Mouse (Mus musculus): ENCODE data around the gene Lpin1.

Gene Lpin1

GRCm38 (mm10) chr12:16619453-16619852, 8.7 kb upstream of the Lpin1 start:
- DNase-seq (ENCODE audit: low read depth, low spot score) = no peak

- peak; percentile 71 for DNase-seq (ENCODE audit: low read depth, low spot score)
These were observed 7.9 kb upstream of the Lpin1 start for GRCm38 (mm10) chr12:16618512-16619274.

- no peak for DNase-seq (ENCODE audit: low read depth, low spot score)
These were observed 5.0 kb upstream of the Lpin1 start for GRCm38 (mm10) chr12:16615738-16616137.

DNA sequence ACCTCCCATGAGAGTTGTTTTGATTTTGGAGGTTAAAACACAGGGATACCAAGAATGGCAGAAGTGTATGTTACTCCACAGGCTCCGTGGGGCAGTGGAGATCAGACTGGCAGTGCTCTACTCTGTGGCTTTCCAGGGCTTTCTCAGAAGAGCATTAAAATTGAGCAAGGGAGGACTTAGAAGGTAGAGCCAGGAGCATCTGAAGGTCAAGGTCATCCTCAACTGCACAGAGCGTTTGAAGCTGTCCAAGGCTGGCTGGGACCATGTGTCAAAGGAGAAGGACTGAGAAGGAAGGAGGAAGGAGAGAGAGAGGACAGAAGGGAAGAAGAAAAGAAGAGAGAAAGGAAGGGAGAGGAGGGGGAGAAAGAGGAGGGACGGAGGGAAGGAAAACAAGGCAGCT, 3.8 kb upstream of the Lpin1 start:
- no peak for DNase-seq (ENCODE audit: low read depth, low spot score)

GRCm38 (mm10) chr12:16605624-16606023, 5.1 kb downstream of the Lpin1 start:
- no peak for DNase-seq (ENCODE audit: low read depth, low spot score)

DNA sequence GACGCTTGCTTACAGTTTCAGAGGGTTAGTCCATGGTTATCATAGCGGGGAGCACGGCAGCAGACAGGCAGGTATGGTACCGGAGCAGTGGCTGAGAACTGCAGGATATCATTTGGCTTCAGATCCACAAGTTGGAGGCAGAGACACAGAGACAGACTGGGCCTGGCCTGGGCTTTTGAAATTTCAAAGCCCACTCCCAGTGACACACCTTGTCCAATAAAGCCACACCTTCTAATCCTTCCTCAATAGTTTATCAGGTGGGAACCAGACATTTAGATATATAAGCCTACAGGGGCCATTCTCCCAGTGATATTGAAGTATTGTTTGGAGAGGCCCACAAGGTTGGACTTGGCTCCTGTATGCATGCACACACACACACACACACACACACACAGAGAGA, 8.5 kb downstream of the Lpin1 start:
- no peak for DNase-seq (ENCODE audit: low read depth, low spot score)

DNA sequence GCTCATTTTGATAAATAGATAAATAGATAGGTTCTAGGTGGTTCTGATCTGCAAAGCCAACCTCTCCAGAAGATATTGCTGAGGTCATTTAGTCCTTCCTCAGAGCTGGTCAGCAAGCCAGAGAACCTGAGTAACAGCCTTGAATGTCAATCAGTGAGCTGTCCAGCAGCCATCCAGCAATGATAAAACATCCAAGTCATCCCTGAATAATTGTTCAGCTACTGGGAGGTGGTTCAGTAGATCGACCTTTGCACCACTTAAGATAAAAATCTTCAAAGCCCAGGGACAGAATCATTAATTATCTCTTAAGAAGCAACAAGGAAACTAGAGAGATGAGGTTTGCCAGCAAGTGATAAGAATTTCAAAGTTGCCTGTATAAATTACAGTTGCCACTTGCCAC, 10.4 kb downstream of the Lpin1 start:
- DNase-seq (ENCODE audit: low read depth, low spot score) = no peak

DNA sequence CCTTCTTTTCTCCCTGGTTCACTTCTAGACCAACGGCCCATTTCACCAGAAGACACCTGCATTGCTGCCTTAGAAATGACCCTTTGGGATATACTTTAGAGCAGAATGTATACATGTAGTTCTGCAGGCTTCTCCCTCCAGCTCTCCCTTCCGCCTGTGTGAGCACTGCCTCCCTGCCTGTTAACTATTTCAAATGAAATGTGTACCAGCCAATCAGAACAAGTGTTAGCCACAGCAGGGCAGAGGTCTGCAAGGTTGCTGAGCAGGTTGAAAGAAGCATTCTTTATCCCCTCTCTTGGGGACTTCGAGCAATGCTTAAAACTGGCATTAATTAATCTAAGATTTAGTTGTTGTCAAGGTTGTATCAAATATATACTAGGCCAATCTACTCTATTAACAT, 11.4 kb downstream of the Lpin1 start:
- DNase-seq (ENCODE audit: low read depth, low spot score) = no peak

GRCm38 (mm10) chr12:16593761-16594160, 17.0 kb downstream of the Lpin1 start:
- no peak for DNase-seq (ENCODE audit: low read depth, low spot score)

DNA sequence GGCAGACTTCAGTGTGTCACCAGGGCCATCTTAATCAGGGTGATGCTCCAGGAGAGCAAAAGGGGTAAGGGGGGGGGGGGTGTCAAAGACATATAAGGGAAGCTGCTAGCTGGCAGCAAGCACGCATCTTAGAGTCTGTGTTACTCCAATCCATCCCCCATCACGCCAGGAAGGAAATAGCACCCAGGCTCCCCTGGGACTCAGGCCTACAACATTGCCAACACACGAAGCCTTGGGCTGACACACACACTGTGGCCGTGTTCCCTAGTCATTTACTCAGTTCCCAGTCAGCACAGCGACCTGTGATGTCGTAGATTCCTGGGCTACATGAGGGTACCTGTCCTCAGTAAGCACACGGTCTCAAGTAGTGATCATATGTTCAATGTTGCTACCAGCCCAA, 17.8 kb downstream of the Lpin1 start:
- no peak for DNase-seq (ENCODE audit: low read depth, low spot score)

DNA sequence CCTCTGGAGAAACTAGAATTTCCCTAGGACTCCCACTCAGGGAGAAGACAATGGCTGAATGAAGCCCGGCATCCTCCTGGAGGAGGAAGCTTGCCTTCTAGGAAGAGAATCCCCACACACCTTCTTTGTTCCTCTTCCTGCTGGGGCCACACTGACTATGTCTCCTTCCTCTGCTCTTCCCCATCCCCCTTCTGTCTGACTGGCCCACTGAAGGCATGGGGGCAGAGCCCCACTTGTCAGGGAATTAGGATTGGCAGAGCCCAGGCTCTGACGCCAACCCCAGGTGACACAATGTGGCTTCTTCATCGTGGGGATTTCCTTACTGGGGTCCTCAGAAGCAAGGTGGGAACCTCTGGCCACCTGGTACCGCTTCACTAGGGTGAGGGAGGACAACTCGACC, 18.3 kb downstream of the Lpin1 start:
- no peak for DNase-seq (ENCODE audit: low read depth, low spot score)

- DNase-seq (ENCODE audit: low read depth, low spot score) = peak; percentile 89
These were observed 19.1 kb downstream of the Lpin1 start for GRCm38 (mm10) chr12:16591453-16592200.

DNA sequence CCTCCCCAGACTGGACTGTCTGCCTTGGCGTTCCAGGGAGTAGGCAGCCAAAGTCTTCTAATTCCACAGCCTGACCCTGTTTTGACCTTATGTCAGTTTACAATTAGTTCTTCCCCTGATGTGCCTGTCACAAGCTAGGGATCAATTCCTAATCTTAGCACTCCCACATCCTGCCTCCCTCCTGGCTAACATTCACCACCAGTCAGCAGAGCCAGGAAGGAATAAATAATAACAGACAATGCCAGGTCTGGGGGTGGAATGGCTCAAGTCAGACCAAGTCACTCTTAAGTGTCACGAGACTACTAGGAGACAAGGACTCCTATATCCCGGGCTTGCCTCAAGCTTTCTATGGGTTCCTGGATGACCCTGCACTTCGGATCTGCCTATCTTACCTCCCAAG, 20.8 kb downstream of the Lpin1 start:
- no peak for DNase-seq (ENCODE audit: low read depth, low spot score)

- peak; percentile 90 for DNase-seq (ENCODE audit: low read depth, low spot score)
These were observed 21.4 kb downstream of the Lpin1 start for GRCm38 (mm10) chr12:16589204-16589949.

GRCm38 (mm10) chr12:16588396-16589042, 22.2 kb downstream of the Lpin1 start:
- no peak for DNase-seq (ENCODE audit: low read depth, low spot score)

- no peak for DNase-seq (ENCODE audit: low read depth, low spot score)
These were observed 23.0 kb downstream of the Lpin1 start for GRCm38 (mm10) chr12:16587767-16588166.

GRCm38 (mm10) chr12:16587111-16587510, 23.7 kb downstream of the Lpin1 start:
- DNase-seq (ENCODE audit: low read depth, low spot score) = no peak

GRCm38 (mm10) chr12:16584964-16585363, 25.8 kb downstream of the Lpin1 start:
- DNase-seq (ENCODE audit: low read depth, low spot score) = no peak

DNA sequence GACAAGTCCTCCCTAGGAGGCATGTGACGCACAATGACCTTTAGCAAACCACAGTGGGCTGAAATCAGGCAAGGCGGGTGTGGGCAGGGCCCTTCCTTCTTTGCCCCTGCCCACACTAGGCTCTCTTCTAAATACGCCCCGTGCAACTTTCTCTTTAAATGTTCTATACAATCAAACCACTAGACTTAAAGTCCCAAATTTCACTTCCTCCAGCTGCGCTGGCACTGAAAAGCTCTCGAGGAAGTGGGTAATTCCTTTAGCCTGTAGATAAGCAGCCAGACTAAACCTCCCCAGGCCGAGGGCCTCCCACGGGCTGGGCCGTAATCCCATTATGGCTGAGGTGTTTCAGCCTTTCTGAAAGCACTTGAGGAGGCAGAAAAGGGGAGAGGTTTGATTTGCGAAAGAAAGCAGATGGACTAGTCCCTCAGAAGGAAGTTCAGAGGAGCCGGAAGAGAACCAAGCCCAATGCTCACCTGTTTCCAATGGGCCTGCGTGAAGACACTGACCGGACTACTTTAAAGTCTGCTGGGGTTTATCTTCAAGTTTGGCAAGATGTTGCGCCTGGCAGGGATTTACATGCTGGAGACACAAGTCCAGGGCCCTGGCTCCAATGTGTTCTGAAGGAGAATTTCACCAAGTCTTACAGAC, 26.6 kb downstream of the Lpin1 start:
- no peak for DNase-seq (ENCODE audit: low read depth, low spot score)

- no peak for DNase-seq (ENCODE audit: low read depth, low spot score)
These were observed 27.5 kb downstream of the Lpin1 start for GRCm38 (mm10) chr12:16583313-16583712.

GRCm38 (mm10) chr12:16580306-16580705, 30.5 kb downstream of the Lpin1 start:
- DNase-seq (ENCODE audit: low read depth, low spot score) = no peak

All from mesoderm, embryonic 11.5 days (tissue).